Mouse (Mus musculus) liver, postnatal 0 days (tissue): ENCODE measurements around the gene Dapk3.

ENCODE experiments used
- CTCF ChIP-seq: sonication (generic); IDR thresholded peaks from 2 replicates; pipeline ENCODE4 v1.5.1; 2016; ENCODE audit warnings: antibody characterized with exemption, low read depth
- EP300 ChIP-seq: IDR thresholded peaks from 2 replicates; pipeline ENCODE4 v1.6.1; 2016; ENCODE audit warnings: antibody characterized with exemption, low read depth, mild to moderate bottlenecking

DNA sequence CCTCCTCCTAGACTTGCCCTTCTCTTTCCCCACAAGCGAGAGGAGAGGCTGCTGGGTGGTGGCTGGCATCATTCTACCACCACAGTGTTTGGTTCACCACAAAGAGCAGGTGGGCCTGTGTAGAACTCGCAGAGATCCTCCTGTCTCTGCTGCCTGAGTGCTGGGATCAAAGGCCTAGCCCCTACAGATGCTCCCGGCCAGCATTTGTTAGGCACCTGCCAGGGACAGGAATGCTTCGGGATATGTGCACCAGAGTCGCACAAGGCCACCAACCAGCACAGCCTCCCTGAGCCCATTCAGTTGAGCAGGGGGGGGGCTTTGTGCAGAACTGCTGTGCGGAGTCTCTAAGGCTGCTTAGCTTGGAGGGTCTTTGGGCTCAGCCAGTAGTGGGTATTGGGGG lies 37.5 kb upstream of the Dapk3 start:
- TF ChIP-seq CTCF, result no peak
- no peak for TF ChIP-seq EP300
